Mouse (Mus musculus): Measurements from ENCODE around the gene Slc25a12.

DNA sequence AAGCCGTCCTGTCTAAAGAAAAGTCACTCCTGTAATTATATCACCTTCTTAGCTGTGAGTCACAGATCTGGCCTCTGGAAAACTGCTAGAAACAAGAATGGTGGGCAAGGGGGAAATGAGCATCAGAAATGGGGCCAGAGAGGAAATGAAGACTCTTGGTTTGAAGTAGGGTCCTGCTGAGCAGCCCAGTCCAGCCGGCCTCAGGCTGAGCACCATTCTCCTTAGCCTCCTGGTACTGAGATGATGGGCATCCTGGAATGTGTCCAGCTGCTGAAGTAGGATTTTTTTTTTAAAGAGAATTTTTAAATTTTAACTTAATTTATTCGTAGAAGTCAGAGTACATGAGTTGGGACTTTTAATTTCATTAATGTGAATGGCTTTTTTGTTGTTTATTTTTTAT, 62.7 kb downstream of the Slc25a12 start:
- no peak for TF ChIP-seq POLR2A (IDR thresholded peaks at IDR 0.05; ENCODE audit: borderline replicate concordance, low read depth, low read length)
- no peak for TF ChIP-seq CTCF (IDR thresholded peaks at IDR 0.05; ENCODE audit: low read depth, low read length)

All from bone marrow macrophage, adult 2 months (primary cell).